Mouse (Mus musculus) splenic B cell, adult 2 months (primary cell): ENCODE measurements at regions not wholly inside any gene's neighbourhood (a gene's known extent, or its start where the extent isn't known, plus 50 kb on each side); places are given as distances from the start of the nearest gene placed in this dataset.

Experiments used
- DNase-seq: peaks from one replicate; pipeline ENCODE4 v3.0.0-alpha.2; 2011; ENCODE audit warnings: low read depth, low spot score
- H3K27me3 ChIP-seq: 2 replicates; pipeline ENCODE4 v1.6.1; 2012; ENCODE audit warnings: mild to moderate bottlenecking, low read length, moderate library complexity, mixed read lengths; ENCODE audit not compliant: control insufficient read depth, poor library complexity, insufficient read depth, severe bottlenecking
- H3K36me3 ChIP-seq: 2 replicates; pipeline ENCODE4 v1.6.1; 2012; ENCODE audit warnings: mild to moderate bottlenecking, low read length, moderate library complexity, mixed read lengths; ENCODE audit not compliant: control insufficient read depth, poor library complexity, insufficient read depth, severe bottlenecking

DNA sequence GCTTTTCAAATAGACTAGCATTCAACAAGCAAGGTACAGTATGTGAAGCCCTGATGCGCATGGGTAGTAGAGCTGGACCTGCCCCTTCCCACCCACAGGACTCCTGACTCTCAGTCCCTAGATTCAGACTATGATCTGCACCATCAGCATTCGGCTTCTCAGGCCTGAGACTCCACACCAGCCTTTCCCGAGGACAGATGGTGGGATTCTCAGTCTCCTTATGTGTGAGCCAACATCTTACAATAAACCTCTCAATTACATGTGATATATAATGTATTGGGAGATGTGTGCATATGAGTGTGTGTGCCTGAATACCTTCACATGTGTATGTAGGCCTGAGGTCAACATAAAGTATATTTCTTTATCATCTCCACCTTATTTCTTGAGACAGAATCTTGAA lies 268.3 kb downstream of the Rybp start:
- Histone ChIP-seq H3K36me3 (no peaks in the 10 kb centered on the region), H3K27me3 (no peaks in the 10 kb centered on the region)

DNA sequence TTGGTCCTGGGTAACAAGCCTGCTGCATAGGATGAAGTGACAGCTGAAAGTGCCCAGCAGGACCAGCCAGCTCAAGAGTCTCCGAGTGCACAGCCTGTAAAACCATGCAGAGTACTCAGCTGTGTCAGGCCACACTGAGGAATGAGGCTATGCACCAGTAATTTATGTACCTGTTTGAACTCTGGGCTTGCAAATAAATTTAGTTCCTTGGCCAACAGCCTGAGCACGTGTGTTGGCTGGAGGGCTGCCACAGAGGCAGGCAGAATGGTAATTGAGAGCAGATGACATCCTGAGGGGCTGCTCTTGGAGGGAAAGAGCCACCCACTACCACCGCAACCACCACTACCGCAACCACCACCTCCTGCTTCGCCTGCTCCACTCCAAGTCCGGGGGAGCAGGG lies 273.3 kb downstream of the Rybp start:
- H3K36me3 ChIP-seq = no peaks in the 10 kb centered on the region
- no peak for DNase-seq
- H3K27me3 ChIP-seq = no peaks in the 10 kb centered on the region; the same call in 1 of the 2 replicates

More for the DNA sequence above, 268.3 kb downstream of the Rybp start:
- no peak for DNase-seq

DNA sequence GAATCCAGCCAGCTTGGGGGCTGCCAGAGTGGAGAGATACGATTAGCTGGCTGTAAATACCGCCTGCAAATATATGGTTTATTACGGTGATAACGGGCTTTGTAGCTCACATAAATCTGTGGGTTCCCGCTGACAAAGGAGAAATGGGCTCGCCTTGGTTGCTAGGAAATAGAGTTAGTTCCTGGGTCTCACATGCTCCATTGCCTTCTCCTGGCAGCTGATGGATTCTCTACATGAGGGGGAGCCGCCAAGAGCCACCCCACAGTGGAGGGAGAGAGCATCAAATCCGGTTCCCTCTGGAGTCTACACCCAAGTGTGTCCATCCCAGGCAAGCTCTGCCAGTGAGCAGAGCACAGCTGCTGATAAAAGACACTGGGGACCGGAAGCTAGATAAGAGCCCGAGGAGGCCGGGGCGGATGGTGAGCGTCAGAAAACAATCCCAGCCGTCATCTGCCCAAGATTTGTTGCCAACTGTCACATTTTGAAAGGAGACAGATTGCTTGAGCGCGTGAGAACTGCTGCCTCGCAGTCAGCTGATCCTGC lies 275.7 kb downstream of the Rybp start:
- DNase-seq = no peak

GRCm38 (mm10) chr6:100010954-100011481 lies 276.3 kb downstream of the Rybp start:
- no peak for DNase-seq
- no peaks in the 10 kb centered on the region; the same call in 1 of the 2 replicates for H3K27me3 ChIP-seq
- no peaks in the 10 kb centered on the region for H3K36me3 ChIP-seq

More for the DNA sequence above, 275.7 kb downstream of the Rybp start:
- no peaks in the 10 kb centered on the region; the same call in 1 of the 2 replicates for H3K27me3 ChIP-seq
- H3K36me3 ChIP-seq = no peaks in the 10 kb centered on the region

DNA sequence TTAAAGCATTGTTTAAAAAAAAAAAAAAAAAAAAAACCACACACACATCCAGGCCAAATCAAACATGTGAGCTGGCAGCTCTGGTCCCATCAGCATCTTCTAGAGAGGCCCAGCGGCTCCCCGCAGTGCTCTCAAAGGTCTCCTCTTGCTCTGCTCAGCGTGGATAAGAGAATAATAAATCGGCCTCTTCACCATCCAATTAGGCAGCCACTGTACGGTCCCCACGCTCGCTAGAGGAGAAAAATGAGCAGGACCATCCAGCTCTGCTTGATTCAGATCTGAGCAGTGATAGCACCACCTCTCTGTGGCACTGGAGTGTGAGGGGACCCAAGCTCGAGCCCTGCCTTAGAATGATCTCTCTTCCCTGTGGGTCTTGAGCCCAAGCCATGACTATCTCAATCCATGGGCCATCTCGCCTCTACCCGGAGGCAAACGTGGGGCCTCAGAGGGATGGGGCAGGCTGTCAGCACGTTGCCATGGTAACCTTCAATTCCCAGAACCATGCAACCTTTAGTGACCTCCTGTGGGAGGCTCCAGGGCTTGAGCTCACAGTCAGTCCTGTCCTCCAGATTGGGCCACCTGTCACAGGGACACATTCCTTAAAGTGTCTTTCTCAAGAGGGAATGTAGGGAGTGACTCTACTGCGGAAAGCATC lies 273.6 kb upstream of the Prok2 start:
- no peaks in the 10 kb centered on the region for H3K36me3 ChIP-seq
- no peaks in the 10 kb centered on the region; the same call in 1 of the 2 replicates for H3K27me3 ChIP-seq
- no peak for DNase-seq

DNA sequence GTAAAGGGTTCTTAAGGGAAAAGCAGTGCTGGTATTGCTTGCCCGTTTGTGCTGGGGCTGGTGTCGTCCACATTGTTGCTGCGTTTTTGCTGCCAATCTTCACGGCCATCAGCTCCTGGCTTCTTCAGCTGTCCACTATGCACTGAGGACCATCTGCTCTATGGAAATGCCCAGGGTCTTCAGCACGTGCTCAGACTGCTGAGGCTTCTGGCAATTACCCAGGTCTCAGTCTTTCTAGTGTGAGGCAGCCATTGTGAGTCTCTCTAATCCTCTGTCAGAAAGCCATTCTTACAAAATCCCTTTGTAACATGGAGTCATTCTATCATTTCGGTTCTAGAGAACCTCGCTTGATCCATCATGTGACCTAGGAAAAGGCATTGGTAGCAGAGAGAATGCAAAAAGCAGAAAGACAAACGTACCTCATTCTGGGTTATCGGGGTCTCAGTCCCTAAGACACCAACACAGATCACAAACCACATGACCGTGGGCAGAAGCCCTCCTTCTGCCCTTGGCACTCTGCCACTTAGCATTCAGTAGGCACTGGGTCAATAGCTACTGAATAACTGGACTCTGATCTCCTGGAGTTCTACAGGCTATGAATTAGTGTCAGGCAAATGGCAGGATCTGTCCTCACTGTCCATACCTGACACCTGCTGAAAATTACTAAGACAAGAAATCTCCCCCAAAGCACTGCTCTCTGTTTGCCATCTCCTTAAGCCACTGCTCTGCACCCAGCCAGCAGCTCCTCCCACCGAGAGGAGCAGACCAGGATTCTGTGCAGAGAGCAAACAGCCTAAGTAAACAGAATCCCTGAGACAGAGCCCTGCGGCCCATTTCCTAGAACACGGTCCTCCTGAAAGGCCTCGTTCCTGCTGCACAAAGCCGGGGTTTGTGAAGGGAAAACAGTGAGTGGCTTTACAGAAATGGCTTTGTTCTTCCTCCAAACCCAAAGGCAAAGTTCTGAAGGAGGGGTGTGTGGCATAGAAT lies 270.1 kb upstream of the Prok2 start:
- Histone ChIP-seq H3K27me3 (no peaks in the 10 kb centered on the region), H3K36me3 (no peaks in the 10 kb centered on the region)
- DNase-seq = no peak

- no peak for DNase-seq
- H3K36me3 ChIP-seq = no peaks in the 10 kb centered on the region
- H3K27me3 ChIP-seq = no peaks in the 10 kb centered on the region
Observed at GRCm38 (mm10) chr6:99994026-99994425, 267.8 kb upstream of the Prok2 start.

DNA sequence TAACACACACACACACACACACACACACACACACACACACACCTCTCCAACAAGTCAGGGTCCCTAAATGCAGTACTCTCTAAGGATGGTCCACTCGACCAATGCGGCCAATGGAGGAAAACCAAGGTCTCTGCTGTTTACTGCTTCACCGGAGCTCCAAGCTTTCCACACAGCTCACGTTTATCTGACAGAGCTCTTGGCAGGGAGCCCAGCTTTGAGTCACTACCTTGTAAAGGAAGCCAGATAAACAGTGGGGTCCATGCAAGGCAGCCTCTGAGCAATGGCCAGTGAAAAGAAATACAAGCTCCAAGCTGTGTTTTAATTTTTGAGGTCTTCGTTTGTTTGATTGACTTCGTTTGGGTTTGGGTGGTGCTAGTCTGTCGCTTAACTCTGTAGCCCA lies 264.9 kb upstream of the Prok2 start:
- Histone ChIP-seq H3K36me3 (no peaks in the 10 kb centered on the region), H3K27me3 (no peaks in the 10 kb centered on the region)
- no peak for DNase-seq

- no peak for DNase-seq
- H3K36me3 ChIP-seq = no peaks in the 10 kb centered on the region
- no peaks in the 10 kb centered on the region for H3K27me3 ChIP-seq
Observed at GRCm38 (mm10) chr6:99990604-99991003, 264.4 kb upstream of the Prok2 start.

- no peaks in the 10 kb centered on the region for H3K36me3 ChIP-seq
- DNase-seq = no peak
- no peaks in the 10 kb centered on the region for H3K27me3 ChIP-seq
Observed at GRCm38 (mm10) chr6:99986449-99986848, 260.3 kb upstream of the Prok2 start.

DNA sequence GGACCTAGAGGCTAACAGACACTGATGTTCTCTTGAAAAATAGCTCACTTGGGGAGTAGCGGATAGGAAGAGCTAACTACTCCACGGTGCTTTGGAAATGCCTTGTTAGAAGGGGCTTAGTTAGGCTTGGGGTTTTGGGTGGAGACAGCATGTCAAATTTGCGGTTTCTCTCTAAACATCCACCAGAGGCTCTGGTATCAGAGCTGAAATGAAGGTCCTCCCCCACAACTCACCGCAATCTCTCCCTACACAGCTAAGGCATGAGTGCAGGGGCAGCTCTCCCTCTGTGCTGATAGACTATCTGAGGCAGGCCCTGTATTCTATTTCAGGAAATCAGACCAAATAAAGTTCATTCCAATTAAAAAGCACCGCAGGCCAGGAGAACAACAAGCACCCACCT lies 259.1 kb upstream of the Prok2 start:
- DNase-seq = no peak
- H3K27me3 ChIP-seq = no peaks in the 10 kb centered on the region
- no peaks in the 10 kb centered on the region for H3K36me3 ChIP-seq

- no peak for DNase-seq
- no peaks in the 10 kb centered on the region for H3K27me3 ChIP-seq
- H3K36me3 ChIP-seq = no peaks in the 10 kb centered on the region
Observed at GRCm38 (mm10) chr6:99984856-99985224, 258.6 kb upstream of the Prok2 start.

GRCm38 (mm10) chr6:99984057-99984855 lies 258.1 kb upstream of the Prok2 start:
- Histone ChIP-seq H3K36me3 (no peaks in the 10 kb centered on the region), H3K27me3 (no peaks in the 10 kb centered on the region)
- no peak for DNase-seq

- Histone ChIP-seq H3K27me3 (no peaks in the 10 kb centered on the region), H3K36me3 (no peaks in the 10 kb centered on the region)
- DNase-seq = no peak
Observed at GRCm38 (mm10) chr6:99979614-99980013, 253.4 kb upstream of the Prok2 start.
